Mouse (Mus musculus): ENCODE measurements around the gene A230050P20Rik. TPM values are rescaled to one million over a fixed set of nuclear protein-coding genes. Genes with fewer than 3 reads are reported as not detected.
A peak's percentile ranks its signal among the peaks of the same experiment; 100 is the strongest.

The A230050P20Rik gene
- polyA plus RNA-seq, 1 experiment from 2014 or later: 1.2 TPM

DNA sequence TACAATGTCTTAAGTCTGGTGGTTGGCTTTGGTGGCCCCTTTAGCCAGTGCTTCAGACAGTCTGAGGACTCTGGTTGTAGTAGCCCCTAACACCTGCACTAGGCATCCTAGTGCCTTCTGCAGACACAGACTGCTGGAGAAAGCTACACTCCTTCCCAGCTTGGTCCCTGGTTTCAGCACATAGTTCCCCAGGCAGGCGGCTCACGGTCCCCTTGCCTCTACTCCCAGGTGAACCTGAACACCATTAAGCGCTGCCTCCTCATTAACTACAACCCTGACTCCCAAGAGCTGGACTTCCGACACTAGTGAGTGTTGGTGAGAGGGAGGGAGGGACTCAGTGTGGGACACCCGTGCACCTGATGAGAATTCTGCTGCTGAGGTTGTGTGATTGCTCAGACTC lies 22.0 kb downstream of the A230050P20Rik start:
- H3K36me3 ChIP-seq (ENCODE audit: poor library complexity, severe bottlenecking): peaks cover 62% of the 10 kb centered on the region

DNA sequence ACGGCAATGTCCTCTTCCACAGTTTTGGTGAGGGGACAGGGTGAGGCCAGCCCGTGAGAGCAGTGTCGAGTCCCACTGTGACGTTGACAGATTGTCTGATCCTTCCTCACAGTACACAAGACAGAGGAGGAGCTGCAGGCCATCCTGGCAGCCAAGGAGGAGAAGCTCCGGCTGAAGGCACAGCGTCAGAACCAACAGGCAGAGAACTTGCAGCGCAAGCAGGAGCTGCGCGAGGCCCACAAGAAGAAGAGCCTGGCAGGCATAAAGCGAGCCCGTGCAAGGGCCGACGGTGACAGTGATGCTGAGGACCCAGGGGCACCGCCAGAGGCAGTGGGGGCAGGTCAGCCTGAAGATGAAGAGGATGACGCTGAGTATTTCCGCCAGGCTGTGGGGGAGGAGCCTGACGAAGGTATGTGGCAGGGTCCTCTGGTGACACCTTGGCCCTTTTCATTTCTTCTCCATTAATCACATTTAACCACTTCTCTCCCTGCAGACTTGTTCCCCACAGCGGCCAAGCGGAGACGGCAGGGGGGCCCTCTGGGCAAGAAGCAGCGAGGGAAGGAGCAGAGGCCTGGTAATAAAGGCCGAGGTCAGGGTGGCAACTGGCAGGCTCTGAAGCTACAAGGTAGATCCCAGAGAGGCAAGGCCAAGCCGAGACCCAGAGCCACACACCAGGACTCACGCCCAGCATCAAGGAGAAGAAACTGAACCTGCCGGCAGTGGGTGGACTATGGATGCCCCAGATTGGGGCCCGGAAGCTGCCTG lies 23.1 kb downstream of the A230050P20Rik start:
- WGBS: 84% methylated on average over 26 of the region's 26 CpGs
- H3K27ac ChIP-seq: no peak overlapping the region
- peaks cover 73% of the 10 kb centered on the region for H3K36me3 ChIP-seq (ENCODE audit: poor library complexity, severe bottlenecking)
- no peak overlapping the region for H3K4me2 ChIP-seq
- H3K9ac ChIP-seq: no peak overlapping the region
- H3K27me3 ChIP-seq: no peaks in the 10 kb centered on the region
- no peak for ATAC-seq
- peaks cover 17% of the 10 kb centered on the region for H3K4me1 ChIP-seq
- no peaks in the 10 kb centered on the region for H3K9me3 ChIP-seq (replicated peaks)
- no peak overlapping the region for H3K4me3 ChIP-seq

More for the DNA sequence above, 22.0 kb downstream of the A230050P20Rik start:
- Histone ChIP-seq H3K9ac (no peak overlapping the region), H3K27me3 (no peaks in the 10 kb centered on the region), H3K4me1 (peaks cover 17% of the 10 kb centered on the region), H3K27ac (no peak overlapping the region), H3K4me2 (no peak overlapping the region), H3K9me3 (replicated peaks) (no peaks in the 10 kb centered on the region), H3K4me3 (no peak overlapping the region)
- ATAC-seq: no peak
- WGBS: 92% methylated on average over 5 of the region's 5 CpGs

DNA sequence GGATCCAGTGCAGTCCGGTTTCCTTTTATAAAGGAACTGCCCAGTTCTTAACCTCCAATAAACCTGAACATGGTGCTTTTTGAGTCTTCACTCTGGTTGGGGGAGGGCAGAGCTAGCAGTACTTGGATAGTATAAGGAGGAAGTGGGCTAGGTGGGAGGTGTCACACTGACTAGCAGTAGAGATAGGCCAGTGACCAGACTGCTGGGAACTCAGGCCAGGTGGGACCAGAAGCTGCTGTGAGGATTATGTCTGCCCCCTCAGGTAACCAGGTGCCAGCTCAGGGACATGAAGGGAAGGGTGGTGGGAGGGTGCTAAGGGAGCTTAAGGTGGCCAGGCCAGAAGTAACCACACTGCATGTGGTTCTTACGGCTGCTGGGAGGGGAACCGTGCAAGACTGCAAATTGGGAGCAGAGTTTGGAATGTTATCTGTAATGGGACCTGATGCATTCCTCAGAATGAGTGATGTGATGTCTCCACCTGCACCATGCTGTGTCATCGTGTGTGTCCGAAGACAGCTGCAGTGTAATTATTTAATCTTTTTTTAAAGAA lies 23.7 kb downstream of the A230050P20Rik start:
- no peak overlapping the region for H3K4me2 ChIP-seq
- 75% methylated on average over 5 of the region's 5 CpGs for WGBS
- H3K4me3 ChIP-seq: no peak overlapping the region
- no peak for ATAC-seq
- H3K36me3 ChIP-seq (ENCODE audit: poor library complexity, severe bottlenecking): peaks cover 79% of the 10 kb centered on the region
- no peaks in the 10 kb centered on the region for H3K27me3 ChIP-seq
- H3K27ac ChIP-seq: no peak overlapping the region
- no peak overlapping the region for H3K9ac ChIP-seq
- H3K4me1 ChIP-seq: peaks cover 21% of the 10 kb centered on the region
- no peaks in the 10 kb centered on the region for H3K9me3 ChIP-seq (replicated peaks)

DNA sequence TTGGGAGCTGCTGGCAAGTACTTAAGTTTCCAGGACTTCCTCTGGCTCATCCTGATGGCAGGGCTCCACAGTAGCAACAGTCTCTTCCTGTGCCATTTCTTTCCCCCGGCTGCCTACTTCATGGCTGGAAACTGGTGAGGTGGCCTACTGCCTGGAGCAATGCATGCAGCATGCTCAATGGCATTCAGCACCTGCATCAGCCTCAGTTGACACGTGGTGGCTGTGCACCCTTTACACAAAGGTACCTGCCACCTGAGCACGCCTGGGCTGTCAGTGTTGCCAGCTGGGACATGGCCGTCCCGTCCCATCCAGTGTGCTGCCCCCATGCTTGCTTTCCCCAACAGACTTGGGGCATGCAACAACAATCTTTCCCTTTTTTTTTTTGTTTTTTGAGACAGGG lies 24.6 kb downstream of the A230050P20Rik start:
- H3K9ac ChIP-seq: no peak overlapping the region
- H3K27me3 ChIP-seq: no peaks in the 10 kb centered on the region
- no peak overlapping the region for H3K4me2 ChIP-seq
- H3K36me3 ChIP-seq (ENCODE audit: poor library complexity, severe bottlenecking): peaks cover 79% of the 10 kb centered on the region
- no peak overlapping the region for H3K4me3 ChIP-seq
- H3K27ac ChIP-seq: no peak overlapping the region
- 67% methylated on average over 5 of the region's 5 CpGs for whole genome bisulfite sequencing
- no peak for ATAC-seq
- peaks cover 28% of the 10 kb centered on the region for H3K4me1 ChIP-seq
- H3K9me3 ChIP-seq (replicated peaks): no peaks in the 10 kb centered on the region

DNA sequence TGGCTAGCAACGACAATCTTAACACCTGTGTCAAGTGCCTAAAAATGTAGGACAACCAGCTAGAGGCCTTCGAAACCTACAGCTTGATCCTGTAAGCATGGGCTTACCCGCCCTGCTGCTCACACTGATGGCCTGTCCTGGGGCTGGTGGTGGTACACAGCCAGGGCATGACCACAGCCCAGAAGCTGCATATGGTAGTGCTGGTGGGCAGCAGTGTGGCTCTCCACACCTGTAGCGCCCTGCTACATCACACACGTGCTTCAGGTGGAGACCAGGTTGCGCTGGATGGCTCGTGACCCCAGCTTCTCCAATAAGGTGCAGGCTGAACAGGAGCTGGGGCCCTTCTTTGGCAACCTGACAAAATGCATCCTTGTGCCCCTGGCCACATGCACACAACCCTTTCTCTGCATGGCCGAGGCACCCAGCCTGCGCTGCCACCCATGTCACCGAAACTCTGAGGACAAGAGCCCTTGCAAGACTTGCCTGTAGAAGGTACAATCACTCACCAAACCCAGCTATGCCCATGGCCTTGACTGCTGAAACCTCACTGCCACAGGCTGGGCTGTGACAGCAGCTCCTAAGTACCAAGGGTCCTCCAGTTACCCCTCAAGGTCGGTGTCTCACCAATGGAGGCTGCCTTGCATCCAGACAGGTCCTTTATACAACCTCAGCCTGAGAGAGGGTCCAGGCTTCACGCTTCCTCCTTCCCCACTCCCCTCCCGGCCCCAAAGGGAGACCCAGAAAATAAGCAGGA lies 25.3 kb downstream of the A230050P20Rik start:
- Histone ChIP-seq H3K9ac (no peak overlapping the region), H3K27ac (no peak overlapping the region), H3K27me3 (no peaks in the 10 kb centered on the region), H3K4me2 (no peak overlapping the region), H3K9me3 (replicated peaks) (no peaks in the 10 kb centered on the region), H3K4me1 (peaks cover 25% of the 10 kb centered on the region), H3K36me3 (ENCODE audit: poor library complexity, severe bottlenecking) (peaks cover 79% of the 10 kb centered on the region), H3K4me3 (no peak overlapping the region)
- WGBS: 88% methylated on average over 13 of the region's 13 CpGs
- no peak for ATAC-seq

DNA sequence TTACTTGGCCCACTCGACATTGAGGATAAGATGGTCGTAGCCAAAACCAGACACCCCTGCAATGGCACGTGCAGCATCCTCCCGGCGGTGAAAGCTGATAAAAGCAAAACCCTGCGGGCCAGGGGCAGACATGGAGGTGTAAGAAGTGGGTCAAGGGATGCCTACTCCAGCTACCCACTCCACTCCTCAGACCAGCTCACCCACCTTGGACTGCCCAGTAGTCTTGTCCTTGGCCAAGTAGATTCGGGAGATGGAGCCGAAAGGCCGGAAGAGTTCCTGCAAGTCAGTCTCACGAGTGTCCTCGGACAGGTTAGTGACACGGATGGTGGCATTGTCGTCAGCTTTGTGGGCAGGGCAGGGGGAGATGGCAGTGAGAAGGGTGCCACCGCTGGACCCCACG lies 26.2 kb downstream of the A230050P20Rik start:
- no peak overlapping the region for H3K4me3 ChIP-seq
- no peak for ATAC-seq
- H3K27ac ChIP-seq: no peak overlapping the region
- 92% methylated on average over 15 of the region's 15 CpGs for WGBS
- peaks cover 75% of the 10 kb centered on the region for H3K36me3 ChIP-seq (ENCODE audit: poor library complexity, severe bottlenecking)
- no peaks in the 10 kb centered on the region for H3K27me3 ChIP-seq
- H3K9me3 ChIP-seq (replicated peaks): no peaks in the 10 kb centered on the region
- no peak overlapping the region for H3K9ac ChIP-seq
- H3K4me1 ChIP-seq: peaks cover 16% of the 10 kb centered on the region
- no peak overlapping the region for H3K4me2 ChIP-seq

DNA sequence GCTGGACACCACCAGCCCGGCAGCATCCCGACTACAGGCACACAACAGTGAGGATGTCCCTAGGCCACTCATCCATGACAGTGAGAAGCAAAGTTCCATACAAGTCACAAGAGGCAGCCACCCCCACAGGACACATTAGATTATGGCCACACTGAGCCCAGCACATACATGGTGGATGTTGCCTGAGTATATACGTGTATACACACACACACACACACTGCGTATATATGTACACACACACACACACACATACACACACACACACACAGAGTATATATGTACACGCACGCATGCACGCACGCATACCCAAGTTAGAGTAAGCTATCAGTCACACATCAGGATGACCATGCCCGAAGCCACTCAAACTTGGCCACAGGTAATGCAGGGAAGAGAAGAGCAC lies 26.9 kb downstream of the A230050P20Rik start:
- no peaks in the 10 kb centered on the region for H3K9me3 ChIP-seq (replicated peaks)
- no peak overlapping the region for H3K4me3 ChIP-seq
- no peak overlapping the region for H3K27ac ChIP-seq
- H3K9ac ChIP-seq: no peak overlapping the region
- peaks cover 68% of the 10 kb centered on the region for H3K36me3 ChIP-seq (ENCODE audit: poor library complexity, severe bottlenecking)
- no peak overlapping the region for H3K4me2 ChIP-seq
- peaks cover 15% of the 10 kb centered on the region for H3K4me1 ChIP-seq
- no peak for ATAC-seq
- 97% methylated on average over 9 of the region's 9 CpGs for WGBS
- no peaks in the 10 kb centered on the region for H3K27me3 ChIP-seq

DNA sequence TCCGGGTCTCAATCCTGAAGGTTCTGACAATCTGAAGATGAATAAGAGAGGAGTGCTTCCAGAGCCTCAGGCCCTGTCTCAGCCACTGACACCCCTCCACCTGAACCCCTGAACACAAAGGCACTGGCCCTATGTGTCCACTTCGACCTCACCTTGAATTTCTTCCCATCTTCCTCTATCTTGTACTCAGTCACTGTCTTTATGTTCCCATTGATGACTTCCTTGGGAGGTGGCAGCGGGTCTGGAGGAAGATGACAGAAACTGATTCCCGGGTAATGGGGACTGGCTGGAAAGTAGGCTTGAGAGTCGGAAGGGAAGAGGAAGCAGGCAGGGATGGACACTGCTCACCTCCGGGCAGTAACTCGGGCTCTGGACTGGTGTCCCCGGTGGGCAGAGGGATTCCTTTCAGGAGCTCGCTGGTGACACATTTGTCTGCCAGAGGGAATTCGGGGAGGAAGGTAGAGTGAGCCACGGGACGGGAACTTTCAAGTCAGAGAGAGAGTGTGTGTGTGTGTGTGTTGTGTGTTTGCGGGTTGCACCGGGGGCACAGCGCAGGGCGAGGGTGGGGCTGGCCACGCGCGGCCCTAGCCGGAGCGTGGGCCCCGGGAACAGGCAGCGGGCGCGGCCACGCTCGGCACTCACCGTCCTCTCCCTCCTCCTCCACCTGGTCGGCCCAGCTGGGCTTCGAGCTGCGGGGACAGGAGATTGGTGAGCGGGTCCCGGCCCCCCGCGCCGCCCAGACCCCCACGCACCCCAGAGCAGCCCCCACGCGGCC lies 29.5 kb downstream of the A230050P20Rik start:
- Histone ChIP-seq H3K27ac (0 out of 2 replicates have a peak overlapping the region, but pooled peaks have one; percentile 8), H3K9ac (peak overlapping the region; percentile 95), H3K4me1 (peaks cover 15% of the 10 kb centered on the region), H3K4me2 (peak overlapping the region; percentile 99), H3K9me3 (replicated peaks) (no peaks in the 10 kb centered on the region), H3K36me3 (ENCODE audit: poor library complexity, severe bottlenecking) (peaks cover 43% of the 10 kb centered on the region), H3K4me3 (peak overlapping the region; percentile 97), H3K27me3 (peaks cover 3% of the 10 kb centered on the region; the same call in 1 of the 2 replicates)
- 5% methylated on average over 33 of the region's 39 CpGs for WGBS
- ATAC-seq: peak; percentile 56; the same call in 1 of the 2 replicates

DNA sequence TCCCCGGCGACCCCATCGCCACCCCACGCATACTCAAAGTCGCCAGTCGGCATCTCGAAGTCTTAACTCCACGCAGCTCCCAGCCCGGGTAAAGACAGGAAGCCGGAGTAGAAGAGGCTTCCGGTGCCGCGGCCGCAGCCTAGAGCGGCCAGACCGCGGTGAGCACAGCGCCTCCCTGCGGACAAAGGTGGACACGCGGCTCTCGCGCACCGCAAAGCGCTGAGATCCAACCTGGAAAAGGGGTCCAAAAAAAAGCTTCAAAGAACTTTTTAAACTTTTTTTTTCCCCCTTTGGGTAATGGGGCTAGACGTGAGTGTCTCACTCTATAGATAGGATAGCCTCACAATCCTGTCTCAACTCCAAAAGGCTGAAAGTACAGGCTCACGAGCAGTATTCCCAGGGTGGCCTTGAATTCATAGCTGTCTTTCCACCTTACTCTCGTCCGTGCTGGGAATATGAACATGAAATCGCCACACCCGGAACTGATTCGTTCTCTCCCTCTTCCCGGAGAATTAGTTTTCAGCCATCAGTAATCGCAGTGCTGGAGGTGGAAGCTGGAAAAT lies 30.1 kb downstream of the A230050P20Rik start, which contains the start of gene Eif3g:
Eif3g (minus strand) TSS at position 113 of the 563 bp plus-strand sequence.
- peak; percentile 90 for ATAC-seq
- H3K27me3 ChIP-seq: peaks cover 3% of the 10 kb centered on the region; the same call in 1 of the 2 replicates
- H3K36me3 ChIP-seq (ENCODE audit: poor library complexity, severe bottlenecking): peaks cover 37% of the 10 kb centered on the region
- WGBS: 5% methylated on average over 34 of the region's 34 CpGs
- no peaks in the 10 kb centered on the region for H3K9me3 ChIP-seq (replicated peaks)
- H3K4me1 ChIP-seq: peaks cover 15% of the 10 kb centered on the region
- H3K27ac ChIP-seq: 0 out of 2 replicates have a peak within 1 kb of the TSS, but pooled peaks have one; percentile 8
- peak within 1 kb of the TSS; percentile 95 for H3K9ac ChIP-seq
- H3K4me2 ChIP-seq: peak within 1 kb of the TSS; percentile 99
- peak within 1 kb of the TSS; percentile 97 for H3K4me3 ChIP-seq

DNA sequence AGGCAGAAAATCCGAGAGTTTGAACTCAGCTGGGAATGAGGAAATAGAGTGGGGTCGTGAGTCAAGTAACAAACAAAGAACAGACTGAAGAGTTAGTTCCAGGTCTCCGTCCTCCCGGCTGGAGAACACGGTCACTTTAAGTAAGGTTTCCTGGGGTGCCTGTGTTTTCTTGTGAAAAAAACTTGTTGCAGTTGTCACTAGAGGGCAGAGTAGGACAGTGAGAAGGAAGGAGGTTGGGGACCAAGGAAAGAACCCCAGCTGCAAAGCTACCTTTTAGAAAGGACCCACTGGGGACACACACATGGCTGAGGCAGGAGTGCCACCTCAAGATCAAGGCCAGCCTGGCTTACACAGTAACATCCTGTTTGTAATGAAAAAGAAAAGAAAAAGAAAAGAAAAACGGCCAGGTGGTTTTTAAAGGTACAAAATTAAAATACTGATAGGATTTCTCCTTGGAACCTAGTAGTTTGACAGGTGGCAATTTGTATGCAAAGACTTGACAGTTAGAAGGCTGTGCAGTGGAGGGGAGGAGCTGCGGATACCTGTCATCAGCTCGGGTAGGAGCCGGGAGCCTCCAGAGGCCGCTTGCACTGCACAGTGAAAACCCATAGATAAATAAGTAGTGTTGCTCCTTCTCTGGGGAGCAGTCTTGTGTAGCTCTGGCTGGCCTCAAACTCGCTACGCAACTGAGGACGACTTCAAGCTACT lies 33.2 kb downstream of the A230050P20Rik start:
- WGBS: 18% methylated on average over 13 of the region's 13 CpGs
- peaks cover 3% of the 10 kb centered on the region; the same call in 1 of the 2 replicates for H3K27me3 ChIP-seq
- ATAC-seq: no peak
- H3K9me3 ChIP-seq (replicated peaks): no peaks in the 10 kb centered on the region
- H3K4me2 ChIP-seq: no peak overlapping the region
- H3K4me3 ChIP-seq: no peak overlapping the region
- H3K36me3 ChIP-seq (ENCODE audit: poor library complexity, severe bottlenecking): peaks cover 33% of the 10 kb centered on the region
- peaks cover 15% of the 10 kb centered on the region for H3K4me1 ChIP-seq
- H3K27ac ChIP-seq: no peak overlapping the region
- H3K9ac ChIP-seq: no peak overlapping the region

DNA sequence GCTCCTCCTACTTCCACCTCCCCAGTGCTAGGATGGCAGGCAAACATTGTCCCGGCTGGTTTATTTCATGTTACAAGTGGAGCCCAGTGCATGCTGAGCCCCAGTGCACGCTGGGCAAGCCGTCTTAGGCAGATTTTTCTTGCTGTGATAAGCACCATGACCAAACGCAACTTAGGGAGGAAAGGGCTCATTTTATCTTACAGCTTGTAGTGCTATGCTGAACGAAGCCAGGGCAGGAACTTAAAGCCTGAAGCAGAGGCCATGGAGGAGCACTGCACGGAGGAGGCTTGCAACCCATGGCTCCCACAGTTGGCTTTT lies 33.7 kb downstream of the A230050P20Rik start:
- ATAC-seq: no peak
- no peak overlapping the region for H3K9ac ChIP-seq

More for the DNA sequence above, 33.7 kb downstream of the A230050P20Rik start:
- 49% methylated on average over 6 of the region's 6 CpGs for WGBS
- Histone ChIP-seq H3K9me3 (replicated peaks) (no peaks in the 10 kb centered on the region), H3K27ac (no peak overlapping the region), H3K4me1 (peaks cover 10% of the 10 kb centered on the region), H3K36me3 (ENCODE audit: poor library complexity, severe bottlenecking) (peaks cover 33% of the 10 kb centered on the region), H3K4me2 (no peak overlapping the region), H3K4me3 (no peak overlapping the region), H3K27me3 (peaks cover 3% of the 10 kb centered on the region; the same call in 1 of the 2 replicates)

All from forebrain, embryonic 13.5 days (tissue).